Mouse (Mus musculus): ENCODE measurements around the gene 6330409D20Rik. TPM values are rescaled to one million over a fixed set of nuclear protein-coding genes. Genes with fewer than 3 reads are reported as not detected.

The 6330409D20Rik gene
- polyA plus RNA-seq (2017; shearing (Covaris generic)) = under 1 TPM; 0.42 to 0.47 TPM

GRCm38 (mm10) chr2:32740916-32741272 lies at the start of gene 6330409D20Rik:
Gene 6330409D20Rik (minus strand): TSS chr2:32741016.

GRCm38 (mm10) chr2:32784048-32784681 lies 43.3 kb upstream of the 6330409D20Rik start, which contains the start of gene Cfap157:
Gene Cfap157 (minus strand): TSS chr2:32784428.

DNA sequence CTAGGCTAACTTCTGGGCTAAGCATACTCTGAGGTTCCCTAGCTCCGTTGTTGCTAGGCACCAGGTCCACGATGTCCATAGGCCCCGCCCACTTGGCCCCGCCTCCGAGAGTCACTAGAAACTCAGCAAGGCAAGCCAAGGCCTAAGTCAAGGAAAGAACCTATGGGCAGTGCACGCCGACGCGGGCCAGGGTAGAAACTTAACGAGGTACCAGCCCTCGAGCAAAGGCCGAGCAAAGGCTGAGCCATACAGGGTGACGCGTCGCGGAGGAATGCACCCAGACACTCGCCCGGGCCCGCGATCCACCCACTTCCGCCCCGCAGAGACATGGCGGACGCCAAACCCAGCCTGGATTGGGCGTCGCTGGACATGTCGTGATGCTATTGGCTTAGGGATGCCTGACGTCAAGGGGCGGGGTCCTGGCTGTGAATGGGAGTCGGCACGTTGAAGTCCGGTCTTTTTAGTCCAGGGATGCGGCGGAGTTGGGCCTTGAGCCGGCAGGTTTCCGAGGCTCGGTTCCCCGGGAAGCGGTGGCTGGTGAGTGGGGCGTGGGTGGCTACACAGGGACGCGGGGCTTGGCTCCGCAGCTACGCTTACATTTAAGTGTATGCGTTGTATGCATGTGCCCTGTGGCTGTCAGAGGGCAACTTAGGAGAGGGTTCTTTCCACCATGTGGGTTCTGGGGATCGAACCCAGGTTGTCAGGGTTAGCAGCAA lies 34.7 kb upstream of the 6330409D20Rik start, which contains the start of the genes Ttc16 and Ptrh1:
Ttc16 (minus strand) TSS at position 275 of the 716 bp plus-strand sequence.
Ptrh1 (plus strand) TSS at position 428 of the 716 bp plus-strand sequence.

GRCm38 (mm10) chr2:32757056-32757845 lies 16.4 kb upstream of the 6330409D20Rik start, which contains the start of gene Tor2a:
Gene Tor2a (plus strand): TSS chr2:32757234.

GRCm38 (mm10) chr2:32720681-32721229 lies 20.1 kb downstream of the 6330409D20Rik start, which contains the start of gene Sh2d3c:
Gene Sh2d3c (plus strand): TSS chr2:32721055.

DNA sequence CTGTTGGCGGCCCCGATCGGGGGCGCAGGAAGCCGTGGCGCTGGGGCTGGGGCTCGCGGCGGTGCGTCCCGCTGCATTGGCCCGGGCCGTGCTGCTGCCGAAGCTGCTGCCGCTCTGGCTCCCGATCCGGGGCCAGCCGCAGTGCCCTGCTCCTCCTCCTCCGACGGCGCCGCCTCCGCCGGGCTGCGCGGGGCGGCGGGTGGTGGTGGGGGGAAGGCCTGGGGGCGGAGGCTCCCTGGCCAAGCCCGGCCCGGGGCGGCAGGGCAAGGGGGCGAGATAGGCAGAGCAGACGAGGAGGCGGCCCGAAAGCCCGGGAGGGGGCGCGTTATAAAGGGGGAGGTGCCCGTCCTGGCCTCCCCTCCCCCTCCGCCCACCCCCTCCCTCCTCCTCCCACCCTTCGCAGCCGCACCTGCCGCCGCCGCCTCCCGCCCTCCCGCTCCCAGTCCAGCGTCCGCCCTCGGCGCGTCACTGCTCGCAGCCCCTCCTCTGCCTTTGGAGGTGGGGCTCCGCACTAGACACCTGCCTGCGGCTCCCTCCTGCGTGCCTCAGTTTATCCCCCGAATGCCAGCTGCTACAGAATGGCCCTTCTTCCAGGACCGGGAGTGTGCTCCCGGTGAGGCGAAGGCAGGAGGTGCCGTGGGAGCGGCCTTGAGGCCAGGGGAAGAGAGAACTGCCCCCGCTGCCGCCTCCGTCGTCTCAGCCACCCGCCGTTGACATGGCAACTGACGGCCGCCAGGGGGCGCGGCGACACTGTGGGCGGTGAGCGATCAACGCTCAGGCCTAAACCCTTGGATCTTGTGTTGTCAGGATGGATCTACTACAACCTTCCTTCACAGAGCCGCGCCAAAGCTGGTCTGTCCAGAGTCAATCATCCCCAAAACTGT lies 27.6 kb downstream of the 6330409D20Rik start, which contains the start of gene Cdk9:
Cdk9 (minus strand) TSS at position 143 of the 884 bp plus-strand sequence.

GRCm38 (mm10) chr2:32704021-32704421 lies 36.8 kb downstream of the 6330409D20Rik start, which contains the start of gene Fpgs:
Gene Fpgs (minus strand): TSS chr2:32704145.

Other genes with a start within 250 kb of the 6330409D20Rik start
- gene Fam102a, start 205.7 kb downstream of the 6330409D20Rik start, polyA plus RNA-seq (2017; shearing (Covaris generic)) = 100 to 1,000 TPM; 112 to 232 TPM
- gene Dpm2, start 170.2 kb downstream of the 6330409D20Rik start, polyA plus RNA-seq (2017; shearing (Covaris generic)) = 100 to 1,000 TPM in 1 of 2 experiments, 10 to 100 TPM in 1; 73.9 to 113 TPM
- 1 to 10 TPM in 1 of 2 experiments, under 1 TPM in 1; 0.27 to 1.9 TPM for gene Pip5kl1, start 166.2 kb downstream of the 6330409D20Rik start, polyA plus RNA-seq (2017; shearing (Covaris generic))
- gene 9430097D07Rik, start 165.3 kb downstream of the 6330409D20Rik start, polyA plus RNA-seq (2017; shearing (Covaris generic)) = under 1 TPM in 1 of 2 experiments, not detected in 1; 0.94 TPM
- gene St6galnac4, start 153.9 kb downstream of the 6330409D20Rik start, polyA plus RNA-seq (2017; shearing (Covaris generic)) = 10 to 100 TPM; 32.7 to 45.6 TPM
- gene St6galnac6, start 141.3 kb downstream of the 6330409D20Rik start, polyA plus RNA-seq (2017; shearing (Covaris generic)) = 1 to 10 TPM; 1.8 to 7.4 TPM
- 1 to 10 TPM in 1 of 2 experiments, under 1 TPM in 1; 0.07 to 1.8 TPM for gene Ak1, start 119.3 kb downstream of the 6330409D20Rik start, polyA plus RNA-seq (2017; shearing (Covaris generic))
- 1 to 10 TPM in 1 of 2 experiments, under 1 TPM in 1; 0.47 to 1.7 TPM for gene Eng, start 94.4 kb downstream of the 6330409D20Rik start, polyA plus RNA-seq (2017; shearing (Covaris generic))
- 10 to 100 TPM; 15.5 to 28.8 TPM for gene Fpgs, start 36.9 kb downstream of the 6330409D20Rik start, polyA plus RNA-seq (2017; shearing (Covaris generic))
- gene Cdk9, start 27.9 kb downstream of the 6330409D20Rik start, polyA plus RNA-seq (2017; shearing (Covaris generic)) = 100 to 1,000 TPM; 176 to 212 TPM
- gene Sh2d3c, start 20.0 kb downstream of the 6330409D20Rik start, polyA plus RNA-seq (2017; shearing (Covaris generic)) = 100 to 1,000 TPM in 1 of 2 experiments, 10 to 100 TPM in 1; 96.9 to 133 TPM
- 10 to 100 TPM; 75.2 to 81.8 TPM for gene Tor2a, start 16.2 kb upstream of the 6330409D20Rik start, polyA plus RNA-seq (2017; shearing (Covaris generic))
- 1 to 10 TPM in 1 of 2 experiments, under 1 TPM in 1; 0.67 to 1.6 TPM for gene Ttc16, start 34.6 kb upstream of the 6330409D20Rik start, polyA plus RNA-seq (2017; shearing (Covaris generic))
- gene Ptrh1, start 34.8 kb upstream of the 6330409D20Rik start, polyA plus RNA-seq (2017; shearing (Covaris generic)) = 1 to 10 TPM; 3.4 to 5.0 TPM
- 1 to 10 TPM in 1 of 2 experiments, under 1 TPM in 1; 0.61 to 1.2 TPM for gene Cfap157, start 43.4 kb upstream of the 6330409D20Rik start, polyA plus RNA-seq (2017; shearing (Covaris generic))
- gene Stxbp1, start 106.2 kb upstream of the 6330409D20Rik start, polyA plus RNA-seq (2017; shearing (Covaris generic)) = 10 to 100 TPM in 1 of 2 experiments, 1 to 10 TPM in 1; 8.7 to 12.4 TPM
- 1 to 10 TPM; 4.2 to 9.5 TPM for gene Fam129b, start 135.1 kb upstream of the 6330409D20Rik start, polyA plus RNA-seq (2017; shearing (Covaris generic))
- 10 to 100 TPM; 33.3 to 41.2 TPM for gene Rpl12, start 220.5 kb upstream of the 6330409D20Rik start, polyA plus RNA-seq (2017; shearing (Covaris generic))
- 10 to 100 TPM in 1 of 2 experiments, 1 to 10 TPM in 1; 8.0 to 17.7 TPM for gene Lrsam1, start 220.6 kb upstream of the 6330409D20Rik start, polyA plus RNA-seq (2017; shearing (Covaris generic))
- 10 to 100 TPM in 1 of 2 experiments, 1 to 10 TPM in 1; 9.0 to 13.6 TPM for gene Slc2a8, start 241.1 kb upstream of the 6330409D20Rik start, polyA plus RNA-seq (2017; shearing (Covaris generic))

All from inflammation-experienced regulatory T-cells (primary cell).